Mouse (Mus musculus): Measurements from ENCODE around the gene Gpn2.

Gene Gpn2

GRCm38 (mm10) chr4:133624830-133625229 lies 40.7 kb downstream of the Gpn2 start:
- no peak for DNase-seq (ENCODE audit: low spot score in 2 of 2)

DNA sequence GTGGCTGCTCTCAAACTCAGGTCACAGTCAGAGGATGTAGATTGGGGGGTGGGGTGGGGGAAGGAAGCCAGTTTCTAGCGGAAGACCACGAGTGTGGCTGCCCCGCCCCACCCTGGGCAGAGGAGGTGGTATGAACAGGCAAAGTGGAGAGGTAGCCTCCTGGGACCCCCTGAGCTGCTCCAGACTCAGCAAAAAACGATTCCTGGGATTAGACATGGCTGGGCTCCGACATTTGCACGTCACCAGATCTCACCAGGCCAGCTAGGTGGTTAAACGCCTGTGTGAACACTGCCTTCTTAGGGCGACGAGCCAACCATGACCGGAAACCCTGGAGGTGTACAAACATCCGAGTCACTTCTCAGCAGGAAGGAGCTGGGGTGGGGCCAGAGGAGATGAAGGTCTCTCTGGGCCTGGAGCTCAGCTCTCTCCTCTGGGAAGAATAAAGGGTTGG lies 41.5 kb downstream of the Gpn2 start:
- peak; percentile 61 to 75 for DNase-seq (ENCODE audit: low spot score in 2 of 2)

GRCm38 (mm10) chr4:133626221-133626620 lies 42.1 kb downstream of the Gpn2 start:
- DNase-seq (ENCODE audit: low spot score in 2 of 2), result no peak

GRCm38 (mm10) chr4:133626621-133627020 lies 42.5 kb downstream of the Gpn2 start:
- DNase-seq (ENCODE audit: low spot score in 2 of 2), result no peak

DNA sequence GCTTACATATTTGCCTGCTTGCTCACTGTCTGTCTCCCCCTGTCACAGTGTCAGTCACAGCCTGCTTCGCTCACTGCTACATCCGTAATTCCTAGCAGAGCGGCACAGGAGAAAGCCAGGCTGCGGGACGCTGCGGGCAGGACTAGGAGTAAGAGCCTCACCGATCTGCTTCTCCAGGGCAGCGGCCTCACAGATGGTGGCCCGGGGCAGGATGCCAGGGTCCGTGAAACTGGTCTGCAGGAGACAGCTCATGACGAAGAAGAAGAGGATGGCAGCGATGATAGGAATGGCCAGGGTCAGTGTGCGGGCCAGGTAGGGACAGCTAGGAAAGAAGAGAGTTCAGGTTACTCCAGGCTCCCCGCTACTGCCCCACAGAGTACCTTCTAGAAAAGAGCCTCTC lies 42.9 kb downstream of the Gpn2 start:
- DNase-seq (ENCODE audit: low spot score in 2 of 2), result no peak

DNA sequence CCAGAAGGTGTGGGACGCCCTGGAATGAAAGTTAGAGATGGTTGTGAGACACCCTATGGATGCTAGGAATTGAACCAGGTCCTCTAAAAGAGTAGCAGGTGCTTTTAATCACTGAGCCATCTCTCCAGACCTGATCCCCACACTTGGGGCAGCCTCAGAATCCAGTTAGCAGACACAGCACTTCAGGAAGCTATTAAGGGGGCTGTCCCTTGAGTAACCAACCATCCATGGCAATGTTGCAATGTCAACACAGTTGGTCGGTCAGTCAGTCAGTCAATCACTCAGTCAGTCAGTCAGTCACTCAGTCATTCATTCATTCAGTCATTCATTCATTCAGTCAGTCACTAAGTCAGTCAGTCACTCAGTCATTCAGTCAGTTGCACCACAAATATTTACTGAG lies 44.4 kb downstream of the Gpn2 start:
- DNase-seq (ENCODE audit: low spot score in 2 of 2), result no peak

GRCm38 (mm10) chr4:133629191-133629590 lies 45.0 kb downstream of the Gpn2 start:
- DNase-seq (ENCODE audit: low spot score in 2 of 2), result no peak

- DNase-seq (ENCODE audit: low spot score in 2 of 2), result no peak
Observed at GRCm38 (mm10) chr4:133630326-133630920, 46.3 kb downstream of the Gpn2 start.

GRCm38 (mm10) chr4:133631071-133631768 lies 47.1 kb downstream of the Gpn2 start:
- no peak for DNase-seq (ENCODE audit: low spot score in 2 of 2)

DNA sequence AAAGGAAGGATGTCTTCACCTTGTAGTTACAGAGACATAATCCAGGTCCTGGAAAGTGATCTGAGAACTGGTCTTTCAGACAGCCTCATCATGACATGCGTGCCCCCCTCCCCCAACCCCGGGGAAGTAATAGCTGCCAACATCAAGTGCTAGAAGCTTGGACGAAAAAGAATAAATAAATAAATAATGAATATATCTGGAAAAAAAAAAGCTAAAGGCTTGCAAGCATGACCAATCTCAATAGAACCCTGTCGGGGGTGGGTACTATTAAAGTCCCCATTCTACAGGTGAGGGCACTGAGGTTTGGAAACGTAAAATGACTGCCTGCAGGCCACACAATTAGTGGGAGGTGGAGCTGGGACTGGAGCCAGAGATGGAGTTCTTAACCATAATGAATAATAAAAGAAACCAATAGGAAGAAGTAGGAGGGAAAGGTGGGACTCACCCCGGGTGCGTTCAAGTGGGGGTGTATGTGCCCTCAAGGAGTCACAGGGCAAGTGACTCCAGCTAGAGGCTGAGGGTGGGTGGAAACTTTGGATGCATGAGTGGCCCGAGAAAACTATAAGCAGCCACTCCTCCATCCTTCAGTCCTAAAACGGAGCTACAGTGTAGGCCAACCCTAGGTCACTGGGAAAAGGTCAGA lies 47.7 kb downstream of the Gpn2 start:
- no peak for DNase-seq (ENCODE audit: low spot score in 2 of 2)

GRCm38 (mm10) chr4:133632483-133633327 lies 48.5 kb downstream of the Gpn2 start:
- DNase-seq (ENCODE audit: low spot score in 2 of 2), result peak; percentile 37 to 78

DNA sequence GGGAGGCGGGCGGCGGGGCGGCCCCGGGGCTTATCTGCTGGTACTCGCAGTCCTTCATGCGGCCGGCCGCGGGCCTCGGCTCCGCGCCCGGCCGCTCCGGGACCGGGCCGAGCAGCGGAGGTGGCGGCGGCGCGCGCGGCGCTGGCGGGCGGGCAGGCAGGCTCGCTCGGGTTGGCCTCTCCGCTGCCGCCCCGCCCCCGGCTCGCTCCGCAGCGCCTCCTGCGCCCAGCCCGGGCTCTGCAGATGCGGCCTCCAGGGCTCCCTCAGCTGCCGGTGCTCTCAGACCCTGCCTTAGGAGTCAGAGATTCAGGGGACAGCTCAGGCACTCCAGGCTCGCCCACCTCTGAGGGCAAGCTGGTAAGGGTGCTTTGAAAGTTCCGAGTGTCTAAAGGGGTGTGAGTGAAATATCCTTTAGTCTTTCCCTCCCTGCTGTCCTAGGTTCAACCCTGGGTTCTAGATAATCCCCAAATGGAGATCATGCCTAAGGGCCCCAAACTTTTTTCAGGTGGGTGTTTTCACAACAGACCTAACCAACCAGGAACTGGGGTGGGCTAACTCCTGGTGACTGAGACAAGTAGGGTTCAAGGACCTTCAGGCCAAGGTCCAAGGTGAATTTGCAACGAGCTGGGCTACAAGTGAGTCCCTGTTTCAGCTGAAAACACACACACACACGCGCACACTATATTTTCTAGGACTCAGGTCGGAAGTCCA lies 49.3 kb downstream of the Gpn2 start:
- DNase-seq (ENCODE audit: low spot score in 2 of 2), result peak; percentile 92 to 97

DNA sequence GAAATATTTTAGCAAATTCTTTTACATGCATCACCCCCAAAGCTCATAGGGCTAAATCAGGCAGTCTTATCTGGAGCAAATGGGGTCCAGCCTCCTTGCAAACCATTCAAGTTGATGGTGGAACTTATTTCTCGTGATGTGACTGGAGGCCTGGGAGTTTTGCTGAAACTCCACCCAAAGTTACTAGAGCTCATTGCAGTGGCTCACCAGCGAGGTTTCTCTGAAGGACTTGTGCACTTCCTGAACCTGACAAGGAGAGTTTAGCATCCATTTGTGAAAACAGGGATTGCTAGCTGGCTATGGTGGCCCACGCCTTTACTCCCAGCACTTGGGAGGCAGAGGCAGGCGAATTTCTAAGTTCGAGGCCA lies 49.9 kb downstream of the Gpn2 start:
- DNase-seq (ENCODE audit: low spot score in 2 of 2), result no peak
